Mouse (Mus musculus): ENCODE measurements at regions not wholly inside any gene's neighbourhood (a gene's known extent, or its start where the extent isn't known, plus 50 kb on each side); places are given as distances from the start of the nearest gene placed in this dataset.

DNA sequence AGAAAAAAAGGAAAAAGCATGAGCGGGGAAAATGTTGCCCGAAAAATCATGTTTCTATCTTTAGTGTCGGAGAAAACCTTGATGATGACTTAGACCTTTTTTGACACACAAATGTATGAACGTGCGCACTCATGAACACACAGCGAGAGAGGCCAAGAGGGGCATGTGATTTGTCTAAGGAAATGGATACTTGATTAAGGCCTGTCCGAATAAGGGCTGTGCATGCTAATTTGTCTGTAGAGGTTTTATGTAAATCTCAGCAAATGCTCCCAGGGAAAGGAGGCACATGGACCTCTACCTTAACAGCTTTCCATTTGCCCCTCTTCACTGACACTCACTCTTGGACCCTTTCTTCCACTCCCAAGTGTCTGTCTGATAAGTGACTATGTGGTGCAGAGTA is 182.5 kb upstream of the Rgma start:
- no peak for ATAC-seq
- H3K27ac ChIP-seq (ENCODE audit: low read length) = no peak overlapping the region
- 86% methylated on average over 7 of the region's 7 CpGs for WGBS
- H3K4me3 ChIP-seq (ENCODE audit: low read length) = no peak overlapping the region
- no peak overlapping the region for H3K4me2 ChIP-seq (ENCODE audit: low read depth, low read length)
- H3K27me3 ChIP-seq (replicated peaks; ENCODE audit: control insufficient read depth, insufficient read depth, low read length) = no peaks in the 10 kb centered on the region
- no peaks in the 10 kb centered on the region for H3K9me3 ChIP-seq (ENCODE audit: control insufficient read depth, low read length)
- H3K9ac ChIP-seq (ENCODE audit: low read depth, low read length) = no peak overlapping the region
- no peaks in the 10 kb centered on the region for H3K36me3 ChIP-seq (ENCODE audit: control insufficient read depth, insufficient read depth, low read length)
- no peaks in the 10 kb centered on the region for H3K4me1 ChIP-seq (ENCODE audit: control insufficient read depth, insufficient read depth, low read length)

DNA sequence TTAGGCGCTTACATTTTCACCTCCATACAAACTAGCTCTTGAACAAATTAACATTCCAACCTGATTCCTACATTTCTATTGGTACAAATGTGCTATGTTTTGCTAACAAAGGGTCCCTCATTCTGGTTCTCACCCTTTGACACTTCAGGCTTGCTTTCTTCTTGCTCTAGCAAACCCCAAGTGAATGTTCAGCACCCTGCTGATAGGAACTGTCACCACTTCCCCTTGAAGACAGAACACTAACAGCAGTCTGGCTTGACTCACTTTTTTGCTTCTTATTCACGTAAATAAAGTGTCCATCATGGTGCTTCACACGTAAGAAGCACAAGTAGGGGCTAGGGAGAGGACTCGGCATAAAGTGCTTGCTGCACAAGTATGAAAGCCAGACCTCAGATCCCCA is 180.0 kb upstream of the Rgma start:
- no peaks in the 10 kb centered on the region for H3K9me3 ChIP-seq (ENCODE audit: control insufficient read depth, low read length)
- no peaks in the 10 kb centered on the region for H3K27me3 ChIP-seq (replicated peaks; ENCODE audit: control insufficient read depth, insufficient read depth, low read length)
- H3K4me3 ChIP-seq (ENCODE audit: low read length) = no peak overlapping the region
- H3K9ac ChIP-seq (ENCODE audit: low read depth, low read length) = no peak overlapping the region
- no peaks in the 10 kb centered on the region for H3K4me1 ChIP-seq (ENCODE audit: control insufficient read depth, insufficient read depth, low read length)
- 57% methylated on average over 4 of the region's 4 CpGs for WGBS
- no peak for ATAC-seq
- H3K36me3 ChIP-seq (ENCODE audit: control insufficient read depth, insufficient read depth, low read length) = no peaks in the 10 kb centered on the region
- no peak overlapping the region for H3K4me2 ChIP-seq (ENCODE audit: low read depth, low read length)
- H3K27ac ChIP-seq (ENCODE audit: low read length) = no peak overlapping the region

DNA sequence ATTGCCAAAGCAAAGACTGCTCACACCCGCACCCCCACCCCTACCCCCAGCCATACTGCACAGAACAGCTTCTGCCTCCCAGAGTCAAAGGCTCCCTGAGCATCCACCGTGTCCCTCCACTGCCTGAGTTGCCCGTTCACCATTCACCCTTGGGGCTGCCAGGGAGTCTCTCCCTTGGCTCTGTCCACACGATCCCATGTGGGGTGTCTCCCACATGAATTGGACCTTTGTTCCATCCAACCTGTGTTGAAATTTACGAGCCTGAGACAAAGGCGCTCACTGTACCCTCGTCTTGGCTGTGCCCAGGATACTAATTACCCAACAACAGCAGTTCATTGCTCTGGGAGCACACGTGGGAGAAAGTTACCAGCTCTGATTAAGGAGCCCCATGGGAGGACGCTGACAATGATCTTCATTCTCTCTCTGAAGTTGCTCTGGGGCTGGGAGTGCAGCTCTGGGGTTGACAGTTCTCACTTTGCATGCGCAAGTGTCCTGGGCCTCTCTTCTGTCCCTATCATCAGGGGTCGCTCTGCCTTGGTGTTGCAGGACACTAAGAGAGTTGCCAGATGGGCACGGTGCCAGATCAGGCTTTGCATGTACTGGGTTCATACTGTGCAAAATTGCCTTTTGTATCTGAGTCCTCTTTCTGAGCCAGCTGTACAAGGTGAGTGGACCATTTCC is 178.3 kb upstream of the Rgma start:
- Histone ChIP-seq H3K36me3 (ENCODE audit: control insufficient read depth, insufficient read depth, low read length) (no peaks in the 10 kb centered on the region), H3K9ac (ENCODE audit: low read depth, low read length) (no peak overlapping the region), H3K4me1 (ENCODE audit: control insufficient read depth, insufficient read depth, low read length) (no peaks in the 10 kb centered on the region), H3K27ac (ENCODE audit: low read length) (no peak overlapping the region), H3K27me3 (replicated peaks; ENCODE audit: control insufficient read depth, insufficient read depth, low read length) (no peaks in the 10 kb centered on the region), H3K4me3 (ENCODE audit: low read length) (no peak overlapping the region), H3K4me2 (ENCODE audit: low read depth, low read length) (no peak overlapping the region), H3K9me3 (ENCODE audit: control insufficient read depth, low read length) (no peaks in the 10 kb centered on the region)
- 58% methylated on average over 12 of the region's 12 CpGs for WGBS
- peak; percentile 97 for ATAC-seq

DNA sequence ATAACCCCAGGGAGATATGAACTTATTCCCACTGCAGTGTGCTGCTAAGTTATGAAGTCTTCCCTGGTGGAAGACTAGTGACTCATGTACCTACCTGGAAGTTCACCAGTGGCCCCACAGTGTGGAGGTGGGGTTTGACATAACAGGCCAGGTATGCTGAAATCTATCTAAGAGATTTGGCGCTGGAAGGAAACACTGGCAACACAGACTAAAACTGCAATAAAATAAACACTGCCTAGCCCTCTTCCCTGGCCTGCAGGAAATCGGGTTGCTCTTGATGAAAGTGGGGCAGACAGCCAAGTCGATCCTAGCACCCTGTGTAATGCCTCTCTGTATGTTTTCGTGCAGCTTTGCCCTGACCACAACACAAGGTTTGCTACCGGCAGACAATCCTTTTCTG is 177.2 kb upstream of the Rgma start:
- H3K4me3 ChIP-seq (ENCODE audit: low read length) = no peak overlapping the region
- H3K4me1 ChIP-seq (ENCODE audit: control insufficient read depth, insufficient read depth, low read length) = no peaks in the 10 kb centered on the region
- H3K36me3 ChIP-seq (ENCODE audit: control insufficient read depth, insufficient read depth, low read length) = no peaks in the 10 kb centered on the region
- no peak for ATAC-seq
- no peaks in the 10 kb centered on the region for H3K9me3 ChIP-seq (ENCODE audit: control insufficient read depth, low read length)
- 52% methylated on average over 5 of the region's 5 CpGs for WGBS
- H3K9ac ChIP-seq (ENCODE audit: low read depth, low read length) = no peak overlapping the region
- H3K27me3 ChIP-seq (replicated peaks; ENCODE audit: control insufficient read depth, insufficient read depth, low read length) = no peaks in the 10 kb centered on the region
- H3K27ac ChIP-seq (ENCODE audit: low read length) = no peak overlapping the region
- no peak overlapping the region for H3K4me2 ChIP-seq (ENCODE audit: low read depth, low read length)

DNA sequence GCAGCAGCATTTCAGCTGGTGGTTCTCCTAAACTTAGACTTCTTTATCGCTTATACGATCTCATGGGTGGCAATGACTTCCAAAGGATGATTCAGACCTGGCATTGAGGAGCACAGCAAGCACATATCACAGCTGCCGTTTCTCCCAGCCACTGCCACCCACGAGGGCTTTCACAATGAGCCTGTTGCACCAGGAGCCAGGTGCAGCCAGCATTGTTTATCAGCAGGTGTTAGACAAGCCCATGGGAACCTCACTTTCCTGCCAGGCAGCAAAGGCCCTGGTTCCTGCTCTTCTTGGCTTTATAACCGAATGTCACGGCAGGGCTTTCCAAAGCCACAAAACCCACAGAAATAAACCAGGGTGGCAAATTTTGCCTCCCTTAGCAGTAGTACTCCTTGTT is 175.3 kb upstream of the Rgma start:
- Histone ChIP-seq H3K36me3 (ENCODE audit: control insufficient read depth, insufficient read depth, low read length) (no peaks in the 10 kb centered on the region), H3K27me3 (replicated peaks; ENCODE audit: control insufficient read depth, insufficient read depth, low read length) (no peaks in the 10 kb centered on the region), H3K9me3 (ENCODE audit: control insufficient read depth, low read length) (0 out of 2 replicates have a peak, but pooled peaks cover 3% of the 10 kb centered on the region), H3K4me1 (ENCODE audit: control insufficient read depth, insufficient read depth, low read length) (no peaks in the 10 kb centered on the region), H3K27ac (ENCODE audit: low read length) (no peak overlapping the region), H3K4me3 (ENCODE audit: low read length) (no peak overlapping the region), H3K4me2 (ENCODE audit: low read depth, low read length) (no peak overlapping the region), H3K9ac (ENCODE audit: low read depth, low read length) (no peak overlapping the region)
- 82% methylated on average over 6 of the region's 6 CpGs for WGBS
- no peak for ATAC-seq

DNA sequence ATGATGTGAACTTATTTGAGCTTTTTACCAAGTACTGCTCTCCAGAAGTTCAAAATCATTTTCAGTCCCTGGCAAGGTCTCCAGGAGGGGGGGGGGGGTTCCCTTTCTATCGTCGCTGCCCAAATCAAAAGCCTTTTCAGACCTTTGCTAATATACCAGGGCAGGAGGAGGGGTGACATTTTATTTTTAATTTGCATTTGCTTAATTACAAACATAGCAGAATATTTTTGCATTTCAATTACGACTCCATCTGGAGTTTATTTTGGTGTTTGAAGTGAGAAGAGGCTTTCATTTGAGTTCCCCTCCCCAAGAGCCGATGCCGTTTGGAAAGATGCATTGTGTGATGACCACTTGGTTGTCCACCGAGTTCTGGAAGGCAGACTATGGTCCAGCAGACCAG is 174.0 kb upstream of the Rgma start:
- no peak overlapping the region for H3K4me3 ChIP-seq (ENCODE audit: low read length)
- H3K36me3 ChIP-seq (ENCODE audit: control insufficient read depth, insufficient read depth, low read length) = no peaks in the 10 kb centered on the region
- WGBS = 76% methylated on average over 6 of the region's 6 CpGs
- H3K4me2 ChIP-seq (ENCODE audit: low read depth, low read length) = no peak overlapping the region
- 0 out of 2 replicates have a peak, but pooled peaks cover 3% of the 10 kb centered on the region for H3K9me3 ChIP-seq (ENCODE audit: control insufficient read depth, low read length)
- no peaks in the 10 kb centered on the region for H3K27me3 ChIP-seq (replicated peaks; ENCODE audit: control insufficient read depth, insufficient read depth, low read length)
- H3K27ac ChIP-seq (ENCODE audit: low read length) = no peak overlapping the region
- ATAC-seq = no peak
- H3K4me1 ChIP-seq (ENCODE audit: control insufficient read depth, insufficient read depth, low read length) = no peaks in the 10 kb centered on the region
- no peak overlapping the region for H3K9ac ChIP-seq (ENCODE audit: low read depth, low read length)

DNA sequence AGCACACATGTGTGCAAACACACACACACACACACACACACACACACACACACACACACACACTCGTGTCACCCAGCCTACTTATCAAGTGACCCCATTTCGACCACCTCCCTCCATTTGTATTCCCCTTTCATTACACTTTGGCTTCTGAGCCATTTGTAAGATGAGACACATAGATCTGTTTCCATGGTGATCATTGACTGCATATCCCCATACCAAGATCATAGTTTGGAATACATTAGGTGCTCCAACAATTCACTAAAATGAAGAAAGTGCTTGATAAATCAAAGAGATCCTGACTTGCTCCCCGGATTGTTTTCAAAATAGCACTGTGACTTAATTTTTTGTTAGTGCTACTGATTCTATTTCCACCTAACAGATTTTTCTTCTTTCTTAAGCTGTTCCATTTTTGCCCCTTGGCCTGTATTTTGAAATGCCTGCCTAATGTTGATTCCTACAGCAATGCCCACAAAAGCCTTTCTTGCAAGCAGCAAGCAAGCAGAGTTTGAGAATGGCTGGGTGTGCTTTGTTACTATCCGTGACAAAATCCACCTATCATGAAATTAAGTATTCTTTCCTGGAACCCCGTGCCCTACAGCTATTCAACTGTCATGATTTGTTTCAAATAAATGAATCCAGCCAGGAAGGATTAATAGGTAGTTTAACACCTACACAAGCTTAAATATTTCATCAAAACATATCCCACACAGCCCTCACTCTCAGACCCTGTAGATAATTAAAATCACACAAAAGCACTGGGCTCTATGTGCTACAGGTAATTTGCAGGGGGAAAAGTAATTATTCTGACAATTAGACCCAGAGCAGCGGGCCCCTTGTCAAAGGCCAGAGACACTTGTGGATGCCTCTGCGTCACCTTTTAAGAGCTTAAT is 168.1 kb upstream of the Rgma start:
- Histone ChIP-seq H3K36me3 (ENCODE audit: control insufficient read depth, insufficient read depth, low read length) (no peaks in the 10 kb centered on the region), H3K27me3 (replicated peaks; ENCODE audit: control insufficient read depth, insufficient read depth, low read length) (no peaks in the 10 kb centered on the region), H3K9me3 (ENCODE audit: control insufficient read depth, low read length) (0 out of 2 replicates have a peak, but pooled peaks cover 3% of the 10 kb centered on the region), H3K4me2 (ENCODE audit: low read depth, low read length) (no peak overlapping the region), H3K4me3 (ENCODE audit: low read length) (no peak overlapping the region), H3K27ac (ENCODE audit: low read length) (no peak overlapping the region), H3K9ac (ENCODE audit: low read depth, low read length) (no peak overlapping the region), H3K4me1 (ENCODE audit: control insufficient read depth, insufficient read depth, low read length) (peaks cover 10% of the 10 kb centered on the region)
- no peak for ATAC-seq
- 65% methylated on average over 7 of the region's 7 CpGs for WGBS

DNA sequence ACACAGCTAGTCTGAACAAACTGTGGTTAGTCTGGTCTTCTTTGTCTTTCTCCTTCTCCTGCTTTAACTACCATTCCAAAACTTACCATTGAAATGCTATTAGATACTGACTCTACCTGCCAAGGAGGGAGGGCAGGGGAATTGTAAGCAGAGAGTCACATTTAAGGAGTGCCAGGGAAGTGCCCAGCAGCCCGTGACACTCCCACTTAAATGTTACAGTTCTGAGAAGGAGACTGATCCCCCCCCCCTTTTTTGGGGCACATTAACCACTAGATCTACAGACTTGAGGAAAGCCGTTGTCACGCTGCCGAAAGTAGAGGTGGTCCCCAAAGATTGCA is 166.9 kb upstream of the Rgma start:
- Histone ChIP-seq H3K9me3 (ENCODE audit: control insufficient read depth, low read length) (0 out of 2 replicates have a peak, but pooled peaks cover 3% of the 10 kb centered on the region), H3K4me3 (ENCODE audit: low read length) (no peak overlapping the region), H3K27me3 (replicated peaks; ENCODE audit: control insufficient read depth, insufficient read depth, low read length) (no peaks in the 10 kb centered on the region), H3K4me2 (ENCODE audit: low read depth, low read length) (no peak overlapping the region), H3K4me1 (ENCODE audit: control insufficient read depth, insufficient read depth, low read length) (peaks cover 10% of the 10 kb centered on the region), H3K36me3 (ENCODE audit: control insufficient read depth, insufficient read depth, low read length) (no peaks in the 10 kb centered on the region), H3K9ac (ENCODE audit: low read depth, low read length) (no peak overlapping the region), H3K27ac (ENCODE audit: low read length) (no peak overlapping the region)
- 82% methylated on average over 4 of the region's 4 CpGs for WGBS
- ATAC-seq = no peak

DNA sequence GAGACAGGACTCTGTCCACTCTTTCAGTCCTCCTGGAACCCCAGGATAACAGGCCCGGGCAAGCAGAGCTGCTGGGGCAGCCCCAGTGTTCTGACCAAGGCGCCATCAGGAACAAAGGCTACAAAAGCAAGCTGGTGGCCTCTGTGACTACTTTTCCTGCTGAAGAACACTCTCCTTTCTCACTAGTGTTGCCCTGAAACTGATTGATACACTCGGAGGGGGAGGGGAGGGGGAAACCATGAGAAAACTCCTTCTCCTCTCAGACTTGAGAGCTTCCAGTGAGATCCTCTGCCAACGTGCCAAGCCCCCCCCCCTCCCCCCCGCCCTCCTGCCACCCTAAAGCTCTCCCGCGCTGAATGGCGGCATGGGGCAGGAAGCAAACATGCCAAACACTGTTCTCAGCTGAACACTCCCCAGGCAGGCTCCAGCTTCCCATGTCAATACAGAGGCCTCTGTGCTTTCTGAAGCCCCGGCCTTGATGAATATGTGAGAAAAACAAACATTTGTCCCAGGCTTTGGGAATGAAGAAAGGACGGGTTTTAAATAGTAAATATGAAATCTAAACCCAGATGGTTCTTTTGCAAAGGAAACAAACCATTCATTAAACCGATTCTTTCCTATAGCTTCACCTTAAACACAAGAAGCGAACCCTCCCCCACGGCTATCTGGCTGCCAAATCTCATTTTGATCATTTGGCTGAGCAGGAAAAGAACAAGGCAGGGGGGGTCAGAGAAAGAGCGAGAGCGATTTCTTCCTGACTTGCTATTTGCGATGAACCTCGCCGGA is 166.3 kb upstream of the Rgma start:
- Histone ChIP-seq H3K4me1 (ENCODE audit: control insufficient read depth, insufficient read depth, low read length) (peaks cover 10% of the 10 kb centered on the region), H3K27me3 (replicated peaks; ENCODE audit: control insufficient read depth, insufficient read depth, low read length) (no peaks in the 10 kb centered on the region), H3K27ac (ENCODE audit: low read length) (no peak overlapping the region), H3K9me3 (ENCODE audit: control insufficient read depth, low read length) (0 out of 2 replicates have a peak, but pooled peaks cover 3% of the 10 kb centered on the region), H3K4me2 (ENCODE audit: low read depth, low read length) (no peak overlapping the region), H3K4me3 (ENCODE audit: low read length) (no peak overlapping the region), H3K9ac (ENCODE audit: low read depth, low read length) (no peak overlapping the region), H3K36me3 (ENCODE audit: control insufficient read depth, insufficient read depth, low read length) (no peaks in the 10 kb centered on the region)
- 22% methylated on average over 18 of the region's 18 CpGs for WGBS
- peak; percentile 62; the same call in 1 of the 2 replicates for ATAC-seq
